Mouse (Mus musculus) left cerebral cortex, adult 8-10 months (tissue): ENCODE results near the gene Thap3. TPM values are rescaled to one million over a fixed set of nuclear protein-coding genes. Genes with fewer than 3 reads are reported as not detected.
A peak's percentile ranks its signal among the peaks of the same experiment; 100 is the strongest.

ENCODE experiments used
- DNase-seq, 2 experiments: peaks; one replicate each; pipeline ENCODE4 v3.0.0; 2022; ENCODE audit warnings: low spot score in 2 of 2
- total RNA-seq, 4 experiments: library from RNA; stranded (reverse); gene quantifications; 2 replicates each; pipeline ENCODE4 v1.2.4; 2022

Thap3 gene
- total RNA-seq, 4 experiments from 2014 or later, result 17.5 to 27.0 (median 24.0) TPM

GRCm38 (mm10) chr4:152009076-152010051 lies 20.6 kb upstream of the Thap3 start:
- DNase-seq, result peak; percentile 57 to 85

- peak; percentile 84 to 93 for DNase-seq
Observed at GRCm38 (mm10) chr4:152008622-152009075, 19.9 kb upstream of the Thap3 start, which contains the start of gene Klhl21. Klhl21 (plus strand) TSS chr4:152008803.

- DNase-seq, result no peak
Observed at GRCm38 (mm10) chr4:152008148-152008500, 19.3 kb upstream of the Thap3 start.

- no peak for DNase-seq
Observed at GRCm38 (mm10) chr4:152007481-152008147, 18.8 kb upstream of the Thap3 start.

- DNase-seq, result no peak
Observed at GRCm38 (mm10) chr4:152006812-152007211, 18.0 kb upstream of the Thap3 start.

- DNase-seq, result no peak
Observed at GRCm38 (mm10) chr4:152006137-152006536, 17.3 kb upstream of the Thap3 start.

- DNase-seq, result no peak
Observed at GRCm38 (mm10) chr4:152002063-152002462, 13.3 kb upstream of the Thap3 start.

- DNase-seq, result no peak
Observed at GRCm38 (mm10) chr4:152001335-152001734, 12.5 kb upstream of the Thap3 start.

GRCm38 (mm10) chr4:152000906-152001305 lies 12.1 kb upstream of the Thap3 start:
- no peak for DNase-seq

- no peak for DNase-seq
Observed at GRCm38 (mm10) chr4:151999481-151999880, 10.7 kb upstream of the Thap3 start.

GRCm38 (mm10) chr4:151997701-151998100 lies 8.9 kb upstream of the Thap3 start:
- DNase-seq, result no peak

- no peak for DNase-seq
Observed at GRCm38 (mm10) chr4:151996951-151997222, 8.1 kb upstream of the Thap3 start.

- peak; percentile 89 to 99 for DNase-seq
Observed at GRCm38 (mm10) chr4:151996173-151996950, 7.6 kb upstream of the Thap3 start, which contains the start of gene Phf13. Phf13 (minus strand) TSS chr4:151996258.

- no peak for DNase-seq
Observed at GRCm38 (mm10) chr4:151995371-151996172, 6.8 kb upstream of the Thap3 start.

GRCm38 (mm10) chr4:151994228-151995171 lies 5.7 kb upstream of the Thap3 start:
- no peak for DNase-seq

- DNase-seq, result no peak
Observed at GRCm38 (mm10) chr4:151993035-151993434, 4.2 kb upstream of the Thap3 start.

- no peak for DNase-seq
Observed at GRCm38 (mm10) chr4:151992091-151992490, 3.3 kb upstream of the Thap3 start.

- no peak for DNase-seq
Observed at GRCm38 (mm10) chr4:151989110-151989488, 302 bp upstream of the Thap3 start.

GRCm38 (mm10) chr4:151988014-151988341 lies 819 bp downstream of the Thap3 start:
- DNase-seq, result no peak

GRCm38 (mm10) chr4:151986650-151987049 lies 2.1 kb downstream of the Thap3 start:
- no peak for DNase-seq
